Mouse (Mus musculus): ENCODE measurements around the gene Pdlim5. TPM values are rescaled to one million over a fixed set of nuclear protein-coding genes. Genes with fewer than 3 reads are reported as not detected.
A peak's percentile ranks its signal among the peaks of the same experiment; 100 is the strongest.

Pdlim5 gene
- polyA plus RNA-seq, 1 experiment from 2014 or later, result 9.4 TPM

DNA sequence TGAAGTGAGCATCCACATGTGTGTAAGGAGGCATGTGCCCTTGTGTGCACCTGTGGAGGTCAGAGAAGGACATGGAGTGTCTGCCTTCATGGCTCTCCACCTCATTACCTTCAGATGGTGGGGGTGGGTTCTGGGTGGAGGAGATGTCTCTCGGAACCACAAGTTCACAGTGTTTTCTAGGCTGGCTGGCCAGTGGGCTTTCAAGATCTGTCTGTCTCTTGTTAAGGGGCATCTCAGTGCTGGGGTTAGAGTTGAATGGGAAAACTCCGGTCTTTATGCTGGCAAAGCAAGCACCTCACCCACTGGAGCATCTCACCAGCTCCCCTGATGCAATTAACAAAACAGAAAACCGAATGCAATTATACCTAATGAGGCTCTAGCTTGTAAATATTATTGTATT is 36.0 kb upstream of the Pdlim5 start:
- no peak for ATAC-seq
- 81% methylated on average over 3 of the region's 3 CpGs for WGBS (ENCODE audit: insufficient replicate concordance)
- no peak overlapping the region for H3K27ac ChIP-seq (ENCODE audit: low read depth)
- H3K4me1 ChIP-seq (ENCODE audit: insufficient read depth), result peaks cover 8% of the 10 kb centered on the region; the same call in 1 of the 2 replicates
- no peak overlapping the region for H3K4me2 ChIP-seq (ENCODE audit: low read depth, low read length)
- H3K9me3 ChIP-seq (ENCODE audit: low read length), result no peaks in the 10 kb centered on the region
- H3K9ac ChIP-seq (replicated peaks), result no peak overlapping the region
- DNase-seq, result no peak
- H3K36me3 ChIP-seq (replicated peaks; ENCODE audit: insufficient read depth, low read length), result no peaks in the 10 kb centered on the region
- no peaks in the 10 kb centered on the region for H3K27me3 ChIP-seq (ENCODE audit: insufficient read depth, low read length)
- no peak for TF ChIP-seq CTCF (IDR thresholded peaks at IDR 0.05; ENCODE audit: low read depth)
- TF ChIP-seq EP300 (IDR thresholded peaks at IDR 0.05; ENCODE audit: low read depth), result no peak
- no peak overlapping the region for H3K4me3 ChIP-seq (ENCODE audit: low read depth, low read length)

- 56% methylated on average over 4 of the region's 4 CpGs for WGBS (ENCODE audit: insufficient replicate concordance)
Measured at GRCm38 (mm10) chr3:142430048-142430447, 34.6 kb upstream of the Pdlim5 start.

DNA sequence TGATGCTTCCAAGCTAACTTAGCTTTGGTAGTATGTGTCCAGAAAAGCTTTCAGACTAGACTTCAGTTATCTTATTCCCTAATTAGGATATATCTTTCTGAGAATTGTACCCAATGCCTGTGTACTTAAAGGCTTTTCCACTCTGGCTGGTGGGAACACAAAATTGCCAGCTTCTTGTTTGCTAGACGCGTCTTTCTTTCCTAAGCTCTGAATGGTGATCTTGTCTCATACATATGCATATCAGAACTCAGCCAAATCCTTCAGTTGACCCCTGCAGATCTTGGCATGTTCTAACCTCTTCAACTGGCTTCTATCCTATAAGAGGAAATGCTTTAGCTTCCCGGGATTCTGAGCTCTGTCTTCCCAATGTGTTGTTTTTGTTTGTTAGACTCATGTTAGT is 31.3 kb upstream of the Pdlim5 start:
- H3K4me1 ChIP-seq (ENCODE audit: insufficient read depth), result no peaks in the 10 kb centered on the region
- no peak overlapping the region for H3K4me3 ChIP-seq (ENCODE audit: low read depth, low read length)
- H3K27me3 ChIP-seq (ENCODE audit: insufficient read depth, low read length), result no peaks in the 10 kb centered on the region
- H3K27ac ChIP-seq (ENCODE audit: low read depth), result no peak overlapping the region
- no peak for TF ChIP-seq CTCF (IDR thresholded peaks at IDR 0.05; ENCODE audit: low read depth)
- no peak for TF ChIP-seq EP300 (IDR thresholded peaks at IDR 0.05; ENCODE audit: low read depth)
- H3K9ac ChIP-seq (replicated peaks), result no peak overlapping the region
- ATAC-seq (no peak), DNase-seq (no peak)
- H3K9me3 ChIP-seq (ENCODE audit: low read length), result no peaks in the 10 kb centered on the region
- H3K4me2 ChIP-seq (ENCODE audit: low read depth, low read length), result no peak overlapping the region
- no peaks in the 10 kb centered on the region for H3K36me3 ChIP-seq (replicated peaks; ENCODE audit: insufficient read depth, low read length)
- WGBS (ENCODE audit: insufficient replicate concordance), result 61% methylated on average over 3 of the region's 3 CpGs

More at GRCm38 (mm10) chr3:142430048-142430447, 34.6 kb upstream of the Pdlim5 start:
- Histone ChIP-seq H3K9ac (replicated peaks) (no peak overlapping the region), H3K36me3 (replicated peaks; ENCODE audit: insufficient read depth, low read length) (no peaks in the 10 kb centered on the region), H3K9me3 (ENCODE audit: low read length) (no peaks in the 10 kb centered on the region), H3K4me3 (ENCODE audit: low read depth, low read length) (no peak overlapping the region), H3K4me2 (ENCODE audit: low read depth, low read length) (no peak overlapping the region), H3K4me1 (ENCODE audit: insufficient read depth) (peaks cover 5% of the 10 kb centered on the region; the same call in 1 of the 2 replicates), H3K27ac (ENCODE audit: low read depth) (no peak overlapping the region), H3K27me3 (ENCODE audit: insufficient read depth, low read length) (no peaks in the 10 kb centered on the region)
- ATAC-seq (no peak), DNase-seq (no peak)
- no peak for TF ChIP-seq EP300 (IDR thresholded peaks at IDR 0.05; ENCODE audit: low read depth)
- TF ChIP-seq CTCF (IDR thresholded peaks at IDR 0.05; ENCODE audit: low read depth), result no peak

GRCm38 (mm10) chr3:142424134-142424533 is 28.6 kb upstream of the Pdlim5 start:
- Histone ChIP-seq H3K4me1 (ENCODE audit: insufficient read depth) (no peaks in the 10 kb centered on the region), H3K9me3 (ENCODE audit: low read length) (no peaks in the 10 kb centered on the region), H3K9ac (replicated peaks) (no peak overlapping the region), H3K27me3 (ENCODE audit: insufficient read depth, low read length) (no peaks in the 10 kb centered on the region), H3K4me2 (ENCODE audit: low read depth, low read length) (no peak overlapping the region), H3K4me3 (ENCODE audit: low read depth, low read length) (no peak overlapping the region), H3K36me3 (replicated peaks; ENCODE audit: insufficient read depth, low read length) (no peaks in the 10 kb centered on the region), H3K27ac (ENCODE audit: low read depth) (no peak overlapping the region)
- DNase-seq (no peak), ATAC-seq (peak; percentile 38; the same call in 1 of the 2 replicates)
- no peak for TF ChIP-seq EP300 (IDR thresholded peaks at IDR 0.05; ENCODE audit: low read depth)
- 56% methylated on average over 1 of the region's 1 CpGs for WGBS (ENCODE audit: insufficient replicate concordance)

GRCm38 (mm10) chr3:142423501-142423917 is 28.0 kb upstream of the Pdlim5 start:
- 52% methylated on average over 4 of the region's 4 CpGs for WGBS (ENCODE audit: insufficient replicate concordance)
- ATAC-seq, result no peak
- no peaks in the 10 kb centered on the region for H3K4me1 ChIP-seq (ENCODE audit: insufficient read depth)
- no peak for DNase-seq
- H3K9ac ChIP-seq (replicated peaks), result no peak overlapping the region
- no peak for TF ChIP-seq EP300 (IDR thresholded peaks at IDR 0.05; ENCODE audit: low read depth)
- TF ChIP-seq CTCF (IDR thresholded peaks at IDR 0.05; ENCODE audit: low read depth), result no peak
- no peak overlapping the region for H3K4me3 ChIP-seq (ENCODE audit: low read depth, low read length)
- no peak overlapping the region for H3K27ac ChIP-seq (ENCODE audit: low read depth)
- no peaks in the 10 kb centered on the region for H3K36me3 ChIP-seq (replicated peaks; ENCODE audit: insufficient read depth, low read length)
- no peaks in the 10 kb centered on the region for H3K27me3 ChIP-seq (ENCODE audit: insufficient read depth, low read length)
- no peak overlapping the region for H3K4me2 ChIP-seq (ENCODE audit: low read depth, low read length)
- H3K9me3 ChIP-seq (ENCODE audit: low read length), result no peaks in the 10 kb centered on the region

DNA sequence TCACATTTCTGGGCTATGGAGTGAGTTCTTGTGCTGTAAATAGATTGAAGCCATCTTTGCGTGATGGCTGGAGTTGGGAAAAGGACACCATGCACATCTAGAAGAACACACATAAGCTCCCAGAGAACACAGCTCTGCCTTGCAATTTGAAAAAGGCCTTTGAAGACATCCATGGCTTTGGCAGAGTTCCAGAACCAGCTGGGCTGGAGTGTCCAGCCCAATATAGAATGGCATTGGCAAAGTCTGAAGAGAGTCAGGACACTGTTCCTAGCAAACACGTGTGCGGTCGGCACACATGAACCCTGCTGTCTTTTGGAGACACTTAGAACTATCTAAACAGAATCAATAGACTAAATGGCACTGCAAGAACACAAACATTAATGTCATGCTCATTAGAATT is 26.7 kb upstream of the Pdlim5 start:
- no peak overlapping the region for H3K27ac ChIP-seq (ENCODE audit: low read depth)
- no peak overlapping the region for H3K4me2 ChIP-seq (ENCODE audit: low read depth, low read length)
- no peaks in the 10 kb centered on the region for H3K9me3 ChIP-seq (ENCODE audit: low read length)
- ATAC-seq (no peak), DNase-seq (no peak)
- no peaks in the 10 kb centered on the region for H3K36me3 ChIP-seq (replicated peaks; ENCODE audit: insufficient read depth, low read length)
- H3K4me1 ChIP-seq (ENCODE audit: insufficient read depth), result no peaks in the 10 kb centered on the region
- WGBS (ENCODE audit: insufficient replicate concordance), result 90% methylated on average over 4 of the region's 4 CpGs
- TF ChIP-seq CTCF (IDR thresholded peaks at IDR 0.05; ENCODE audit: low read depth) (no peak), EP300 (IDR thresholded peaks at IDR 0.05; ENCODE audit: low read depth) (no peak)
- no peak overlapping the region for H3K9ac ChIP-seq (replicated peaks)
- H3K4me3 ChIP-seq (ENCODE audit: low read depth, low read length), result no peak overlapping the region
- H3K27me3 ChIP-seq (ENCODE audit: insufficient read depth, low read length), result no peaks in the 10 kb centered on the region

DNA sequence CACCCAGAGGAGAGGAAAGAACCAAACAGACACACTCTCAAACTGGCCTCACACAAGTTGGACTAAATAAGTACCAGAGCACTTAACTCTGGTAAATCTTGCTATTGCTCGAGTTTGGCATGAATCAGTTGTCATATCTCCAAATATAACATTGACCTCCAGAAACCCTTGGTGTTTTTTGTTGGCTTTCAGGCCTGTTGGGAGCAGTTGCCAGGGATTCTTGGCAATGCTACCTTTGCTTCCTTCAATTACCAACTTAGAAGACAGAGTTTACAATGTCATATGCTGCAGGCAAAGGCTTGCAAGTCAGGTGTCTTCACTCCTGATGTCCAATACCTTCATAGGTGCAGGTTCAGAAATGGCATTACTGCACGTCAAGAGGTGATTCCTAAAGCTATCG is 26.0 kb upstream of the Pdlim5 start:
- Histone ChIP-seq H3K36me3 (replicated peaks; ENCODE audit: insufficient read depth, low read length) (no peaks in the 10 kb centered on the region), H3K27me3 (ENCODE audit: insufficient read depth, low read length) (no peaks in the 10 kb centered on the region), H3K4me2 (ENCODE audit: low read depth, low read length) (no peak overlapping the region), H3K4me3 (ENCODE audit: low read depth, low read length) (no peak overlapping the region), H3K27ac (ENCODE audit: low read depth) (no peak overlapping the region), H3K9ac (replicated peaks) (no peak overlapping the region), H3K4me1 (ENCODE audit: insufficient read depth) (no peaks in the 10 kb centered on the region), H3K9me3 (ENCODE audit: low read length) (no peaks in the 10 kb centered on the region)
- TF ChIP-seq CTCF (IDR thresholded peaks at IDR 0.05; ENCODE audit: low read depth) (no peak), EP300 (IDR thresholded peaks at IDR 0.05; ENCODE audit: low read depth) (no peak)
- WGBS (ENCODE audit: insufficient replicate concordance), result 75% methylated on average over 3 of the region's 3 CpGs
- ATAC-seq (no peak), DNase-seq (no peak)

Data from liver, postnatal 0 days (tissue).